Mouse (Mus musculus) lung, postnatal 10 days (tissue): ENCODE measurements around the gene Zcchc9.

Experiments
- DNase-seq: peaks from one replicate; pipeline ENCODE4 v3.0.0; 2021

Zcchc9 gene

DNA sequence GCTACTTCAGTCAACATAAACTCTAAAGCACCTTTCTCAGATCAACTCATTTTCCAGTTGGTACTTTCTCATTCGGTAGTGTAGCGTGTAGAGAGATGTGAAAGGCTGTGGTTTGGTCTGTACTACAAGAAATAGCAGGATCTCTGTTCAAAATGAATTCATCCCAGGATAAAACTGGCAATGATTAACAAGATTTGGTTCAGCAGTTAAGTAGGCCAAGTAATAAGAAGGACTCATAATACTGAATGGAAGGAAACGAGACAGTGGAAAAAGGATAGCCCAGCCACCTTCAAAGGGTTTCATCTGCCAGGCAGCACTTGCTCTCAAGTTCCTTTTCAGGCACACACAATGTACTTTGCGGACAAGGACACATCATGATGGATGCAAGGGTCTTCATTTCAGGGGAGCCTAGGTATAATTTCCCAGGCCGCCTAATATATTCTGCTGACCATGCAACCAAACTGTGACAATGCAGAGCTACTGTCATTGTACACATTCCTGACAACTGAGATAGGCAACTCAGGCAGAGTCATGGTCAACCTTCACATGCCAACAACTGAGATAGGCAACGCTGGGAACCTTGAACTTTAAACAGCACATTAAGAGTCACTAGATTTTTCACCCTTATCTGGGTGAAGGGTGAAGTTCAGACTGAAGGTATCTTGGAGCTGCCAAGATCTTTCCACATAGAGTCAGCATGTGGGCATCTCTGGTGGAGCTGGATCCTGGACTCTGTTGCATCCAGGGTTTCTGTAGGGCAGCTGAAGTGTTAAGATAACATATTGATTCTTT is 45.7 kb downstream of the Zcchc9 start:
- no peak for DNase-seq

DNA sequence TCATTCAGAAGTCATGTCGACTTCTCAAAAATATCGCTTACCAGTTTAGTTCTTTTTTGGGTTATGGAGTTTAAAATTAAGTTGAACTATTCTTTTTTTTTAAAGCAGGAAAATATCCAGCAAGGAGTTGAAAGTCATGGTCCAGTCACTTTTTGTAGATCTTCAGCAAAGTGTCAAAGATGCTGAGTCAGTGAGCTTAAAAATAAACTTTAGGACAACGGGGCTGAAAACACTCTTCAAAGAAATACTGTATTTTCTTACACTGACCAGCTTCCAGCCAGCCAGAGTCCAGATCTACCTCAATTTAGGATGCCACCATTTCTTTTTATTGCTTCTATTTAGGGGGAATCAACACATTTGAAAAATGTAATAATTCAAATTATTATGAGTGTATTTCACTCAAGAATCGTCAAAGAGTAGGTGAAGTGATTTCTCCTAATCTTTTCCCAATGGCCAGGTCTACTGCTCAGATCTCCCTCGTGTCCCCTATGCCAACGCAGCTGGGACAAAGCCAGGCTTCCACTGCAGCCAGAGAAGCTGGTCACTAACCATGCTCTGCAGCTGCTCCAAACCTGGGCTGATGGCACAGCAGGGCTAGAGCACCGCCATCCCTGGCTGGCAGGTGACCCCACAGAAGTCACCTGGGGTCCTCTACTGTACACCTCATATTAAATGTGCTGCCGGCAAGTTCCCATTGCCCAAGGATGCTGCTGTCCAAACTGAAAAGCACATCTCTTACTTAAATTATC is 47.0 kb downstream of the Zcchc9 start:
- DNase-seq: no peak

DNA sequence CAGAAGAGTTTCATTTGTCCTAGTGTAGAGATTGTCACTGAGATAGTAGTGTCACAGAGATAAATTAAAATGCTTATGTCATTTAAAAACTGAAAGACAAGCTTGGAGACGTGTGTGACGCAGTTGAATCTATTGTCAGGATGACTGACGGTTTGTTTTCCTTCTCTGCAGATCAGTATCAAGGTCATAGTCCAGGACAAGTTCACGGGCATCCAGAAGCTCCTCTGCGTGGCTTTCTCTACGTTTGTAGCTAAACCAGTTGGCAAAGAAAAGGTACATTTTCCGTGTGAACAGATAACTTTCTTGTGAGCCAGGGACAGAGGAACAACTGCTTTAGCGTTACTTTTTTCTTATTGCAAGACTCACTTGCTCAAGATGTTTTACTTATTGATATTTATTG is 47.7 kb downstream of the Zcchc9 start:
- no peak for DNase-seq

DNA sequence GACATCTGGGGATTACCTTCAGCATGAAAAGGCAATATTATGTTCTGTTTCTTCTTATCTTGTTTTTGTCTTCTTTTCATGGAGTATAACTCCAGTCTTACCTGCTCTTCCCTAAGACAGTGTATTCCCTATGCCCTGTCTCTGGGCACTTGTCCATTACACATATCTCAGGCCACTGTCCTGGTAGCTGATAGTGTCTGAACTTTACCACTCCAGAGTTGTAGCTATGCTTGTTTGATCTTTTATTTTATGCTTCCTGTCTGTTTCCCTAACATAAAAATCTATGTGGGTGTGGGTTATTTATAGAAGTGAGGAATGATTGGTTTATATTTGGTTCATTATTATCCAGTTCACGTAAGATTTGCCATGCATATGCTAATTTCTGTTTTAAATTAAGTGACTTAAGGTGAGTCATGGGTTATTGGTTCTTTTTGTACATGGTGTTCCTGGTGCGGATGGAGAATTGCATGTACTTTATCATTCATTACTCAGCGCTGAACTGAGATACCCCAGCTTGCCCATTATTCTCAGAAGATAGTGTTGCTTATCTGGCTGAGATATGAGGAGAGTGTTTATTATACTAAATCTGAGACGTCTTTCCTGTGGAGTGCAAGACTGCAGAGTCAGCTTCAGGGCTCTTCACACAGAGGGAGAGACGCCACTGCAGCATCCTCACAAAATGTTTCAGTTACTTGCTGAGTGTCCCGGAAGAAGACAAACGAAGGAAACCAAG is 49.0 kb downstream of the Zcchc9 start:
- no peak for DNase-seq

DNA sequence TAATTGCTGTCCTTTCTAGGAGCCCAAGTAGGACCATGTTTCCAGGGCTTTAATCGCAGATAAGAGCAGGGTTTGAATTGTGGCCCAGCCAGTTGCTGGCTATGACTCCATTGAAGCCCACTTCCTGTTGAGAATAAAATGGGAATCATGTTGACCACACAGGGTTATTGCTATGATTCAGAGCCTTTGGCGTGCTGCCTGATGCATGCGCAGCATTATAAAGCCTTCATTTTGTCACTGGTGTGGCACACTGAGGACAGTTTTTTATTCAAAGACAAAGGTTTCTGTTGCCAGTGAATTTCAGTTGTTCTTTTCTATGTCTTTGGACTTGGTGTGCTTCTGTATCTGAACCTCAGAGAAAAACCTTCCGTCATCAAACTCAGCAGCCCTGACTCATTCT is 51.3 kb downstream of the Zcchc9 start:
- DNase-seq: no peak

DNA sequence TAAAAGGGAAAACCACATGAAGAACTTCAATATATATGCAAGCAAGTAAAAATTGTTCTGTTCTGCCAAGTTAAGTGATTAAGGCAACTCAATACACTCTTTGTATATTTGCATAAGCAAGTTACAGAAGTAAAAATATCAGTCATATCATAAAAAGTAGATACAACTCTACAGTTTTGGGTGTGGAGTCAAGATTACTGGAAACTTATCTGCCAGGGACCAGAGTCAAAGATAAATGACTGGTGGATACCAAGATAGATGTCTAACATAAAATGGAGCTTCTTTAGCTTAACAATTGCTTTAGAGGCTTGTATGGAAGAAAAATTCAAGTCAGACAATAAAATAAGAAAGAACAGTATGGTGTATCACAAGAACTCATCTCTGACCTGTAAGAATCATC is 52.7 kb downstream of the Zcchc9 start:
- DNase-seq: no peak

DNA sequence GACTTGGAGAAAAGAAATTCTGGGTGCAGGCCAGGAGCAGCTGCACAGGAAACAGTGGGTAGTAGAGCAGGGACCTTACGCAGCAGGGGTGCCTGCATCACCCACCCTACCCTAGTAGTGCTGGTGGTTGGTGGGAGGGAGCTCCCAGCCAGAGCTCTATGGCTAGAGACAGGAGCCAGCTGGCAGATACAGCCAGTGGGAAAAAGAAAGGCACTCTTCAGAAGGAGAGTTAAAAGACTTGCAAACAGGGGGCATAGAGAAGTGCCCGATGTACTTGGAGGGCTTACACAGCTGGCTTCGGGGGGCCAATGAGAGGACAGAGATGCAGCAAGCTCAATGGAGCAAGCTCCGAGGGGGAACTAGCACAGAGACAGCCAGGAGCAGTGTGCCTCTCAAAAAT is 53.8 kb downstream of the Zcchc9 start:
- DNase-seq: no peak

DNA sequence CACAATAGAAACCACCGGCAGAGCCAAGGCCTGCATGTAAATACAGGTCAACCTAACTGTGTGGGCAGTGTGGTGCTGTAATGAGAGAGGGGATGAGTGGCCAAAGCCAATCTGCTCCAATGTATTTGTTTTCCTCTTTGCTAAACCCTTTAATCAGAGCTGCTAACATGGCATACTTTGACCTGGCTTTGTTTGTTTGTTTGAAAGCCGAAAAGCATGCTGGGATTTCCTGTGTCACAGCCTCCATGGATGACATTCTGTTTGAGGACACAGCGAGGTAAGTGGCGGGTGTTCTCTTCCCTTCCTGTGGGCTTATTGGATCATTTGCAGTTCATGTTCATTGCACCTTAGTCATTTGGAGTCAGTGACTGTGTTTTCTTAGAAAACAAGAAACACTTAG is 57.5 kb downstream of the Zcchc9 start:
- DNase-seq: no peak

DNA sequence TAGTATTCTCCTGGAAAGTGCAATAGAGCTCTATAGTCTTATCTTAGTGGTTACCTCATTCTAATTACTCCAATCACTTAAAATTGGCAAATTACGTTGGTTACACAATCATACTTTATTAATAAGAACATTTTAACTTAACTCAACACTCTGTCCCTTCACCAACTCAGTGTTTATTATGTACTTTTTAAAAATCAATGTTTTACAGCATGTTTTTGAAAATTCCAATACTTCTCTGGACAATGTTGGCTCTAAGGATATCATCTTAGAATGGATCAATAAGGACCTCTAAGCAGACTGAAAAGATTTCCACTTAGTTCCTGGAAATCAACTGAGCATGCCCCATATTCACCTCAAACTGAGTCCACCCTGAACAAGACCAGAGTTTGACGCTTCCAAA is 59.1 kb downstream of the Zcchc9 start:
- no peak for DNase-seq
